Mouse (Mus musculus) gastrocnemius, adult 8-10 months (tissue): ENCODE measurements around the gene Hist2h4. TPM values are rescaled to one million over a fixed set of nuclear protein-coding genes. Genes with fewer than 3 reads are reported as not detected.
A peak's percentile ranks its signal among the peaks of the same experiment; 100 is the strongest.
"Not testable (repeated sequence)": the region's sequence is repeated elsewhere in the genome, so short reads cannot be mapped to it uniquely, and the experiment has no call there.

Experiments used
- DNase-seq, 2 experiments: peaks; one replicate each; pipeline ENCODE4 v3.0.0; 2022; ENCODE audit warnings: low spot score in 2 of 2
- microRNA-seq: library from miRNA; unstranded; fragments of <30 nt; microRNA quantifications from one replicate; pipeline ENCODE4 v1.2.0, GENCODE M21; 2022
- total RNA-seq, 4 experiments: library from RNA; stranded (reverse); gene quantifications; 2 replicates each; pipeline ENCODE4 v1.2.4; 2022

Gene Hist2h4
- total RNA-seq, 4 experiments from 2014 or later = 5.6 to 8.2 (median 6.8) TPM

DNA sequence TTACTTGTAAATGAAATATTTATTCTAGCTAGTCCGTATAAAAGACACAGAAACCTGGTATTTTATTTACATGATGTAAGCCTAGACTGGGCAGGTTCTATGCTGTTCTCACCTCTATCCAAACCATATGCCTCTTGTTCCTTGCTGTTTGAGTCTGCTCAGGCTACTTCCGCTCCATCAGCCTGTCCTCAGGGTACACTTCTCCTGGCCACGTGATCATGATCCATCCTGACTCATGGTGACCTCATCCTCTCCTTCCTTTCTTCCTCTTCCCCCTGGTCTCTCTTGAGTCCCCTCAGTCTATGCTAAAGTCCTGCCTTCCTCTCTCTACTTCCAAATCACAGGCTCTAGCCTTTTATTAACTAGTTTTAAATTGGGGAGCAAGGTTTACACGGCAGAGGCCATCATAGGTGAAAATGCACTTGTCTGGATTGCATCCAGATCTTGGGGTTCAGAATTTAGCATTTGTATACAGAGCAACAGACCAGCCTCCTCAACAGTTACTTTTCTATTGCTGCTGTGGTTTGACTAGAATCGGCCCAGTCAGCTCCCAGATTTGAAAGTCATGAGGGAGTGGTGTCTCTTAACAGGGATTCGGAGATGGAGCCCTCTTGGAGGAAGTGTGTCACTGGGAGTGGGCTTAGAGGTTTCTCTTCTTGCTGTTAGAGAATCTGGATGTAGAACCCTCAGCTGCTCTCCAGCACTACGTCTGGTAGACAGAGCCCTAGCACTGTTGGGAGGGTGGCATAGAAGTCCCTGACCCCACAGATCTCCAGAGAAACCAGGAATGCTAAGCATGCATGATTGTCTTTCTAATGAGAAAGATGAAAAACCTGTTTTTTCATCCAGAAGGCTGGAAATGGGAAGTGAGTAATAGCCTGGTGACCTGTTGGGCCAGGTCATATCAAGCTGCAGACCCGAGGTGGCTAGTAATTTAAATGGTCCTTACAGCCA is 36.1 kb downstream of the Hist2h4 start:
- no peak for DNase-seq

DNA sequence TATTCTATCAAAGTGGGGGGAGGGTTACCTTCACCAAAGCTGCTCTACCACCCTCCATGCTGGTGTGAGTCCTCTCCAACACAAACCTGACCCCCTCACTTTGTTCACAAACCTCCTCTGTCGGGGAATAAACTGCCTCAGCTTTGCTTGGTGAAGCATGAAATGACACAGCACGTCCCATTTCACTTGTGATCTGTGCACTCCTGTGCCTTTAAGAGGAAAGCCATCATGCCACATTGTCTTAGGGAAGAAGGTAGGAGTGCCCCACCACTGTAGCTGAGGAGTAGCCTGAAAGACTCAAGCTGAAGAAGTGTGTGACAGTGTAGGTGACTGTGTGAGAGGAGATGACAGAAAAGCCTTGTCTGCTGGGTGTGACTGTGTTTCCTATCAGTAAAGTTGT is 37.7 kb downstream of the Hist2h4 start:
- DNase-seq = no peak

DNA sequence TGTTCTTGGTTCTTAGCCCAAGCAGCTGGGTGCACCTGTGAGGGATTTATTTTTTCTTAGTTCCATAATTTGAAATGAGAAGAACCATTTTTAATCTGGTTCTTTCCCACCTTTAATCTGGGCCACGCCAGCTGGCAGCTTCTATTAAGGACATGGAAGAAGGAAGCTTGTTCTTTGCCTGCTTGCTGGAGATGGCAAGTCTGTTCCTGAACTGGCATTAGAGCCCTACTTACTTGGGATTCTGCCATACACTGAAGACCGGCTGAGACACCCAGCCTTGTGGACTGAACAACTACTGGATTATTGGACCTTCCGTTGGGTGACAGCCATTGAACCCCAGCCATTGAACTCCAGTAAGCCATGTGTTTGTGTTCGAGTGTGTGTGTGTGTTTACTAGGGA is 40.3 kb downstream of the Hist2h4 start:
- no peak for DNase-seq

DNA sequence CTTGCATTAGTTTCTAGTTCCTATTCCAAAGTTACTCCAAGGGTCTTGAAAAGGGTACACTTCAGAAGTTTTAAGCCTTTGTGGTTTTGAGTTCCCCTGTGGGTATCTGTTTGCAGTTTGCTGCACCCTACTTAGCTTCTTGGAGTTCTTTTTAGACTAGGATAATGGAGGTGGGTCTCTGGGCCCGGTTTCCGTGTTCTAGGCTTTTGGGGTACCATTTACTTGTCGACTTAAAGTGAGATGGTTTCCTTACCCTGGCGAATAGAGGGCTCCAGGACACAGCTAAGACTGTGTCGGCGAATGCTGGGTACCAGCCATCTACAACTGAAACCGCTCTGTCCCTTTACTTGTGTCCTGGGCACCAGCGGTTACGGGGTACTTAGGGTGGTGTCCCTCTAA is 41.5 kb downstream of the Hist2h4 start:
- DNase-seq = no peak

DNA sequence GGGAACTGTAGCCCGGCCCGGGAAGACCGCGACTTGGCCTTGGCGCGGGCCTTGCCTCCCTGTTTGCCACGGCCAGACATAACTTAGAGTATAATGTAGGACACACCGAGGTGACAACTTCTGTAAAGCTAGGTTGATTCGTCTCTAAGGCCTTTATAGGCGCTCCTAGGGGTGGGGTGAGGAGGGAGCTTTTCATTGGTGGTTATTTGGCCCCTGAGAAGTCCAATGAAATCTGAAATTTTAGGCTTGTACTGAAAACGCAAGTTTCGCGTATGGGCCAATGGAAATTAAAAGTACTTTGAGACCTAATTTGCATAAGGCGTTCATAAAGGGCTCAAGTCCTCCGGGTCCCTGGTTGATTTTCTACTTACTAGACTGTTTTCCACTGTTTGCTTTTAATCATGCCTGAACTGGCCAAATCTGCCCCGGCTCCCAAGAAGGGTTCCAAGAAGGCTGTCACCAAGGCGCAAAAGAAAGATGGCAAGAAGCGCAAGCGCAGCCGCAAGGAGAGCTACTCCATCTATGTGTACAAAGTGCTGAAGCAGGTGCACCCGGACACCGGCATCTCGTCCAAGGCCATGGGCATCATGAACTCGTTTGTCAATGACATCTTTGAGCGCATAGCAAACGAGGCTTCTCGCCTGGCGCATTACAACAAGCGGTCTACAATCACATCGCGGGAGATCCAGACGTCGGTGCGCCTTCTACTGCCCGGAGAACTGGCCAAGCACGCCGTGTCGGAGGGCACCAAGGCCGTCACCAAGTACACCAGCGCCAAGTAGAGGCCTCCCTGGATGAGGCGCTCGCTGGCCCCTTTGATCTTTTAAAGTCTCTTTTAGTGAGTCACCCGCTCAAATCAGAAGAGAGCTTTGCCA is 42.1 kb downstream of the Hist2h4 start, which contains the start of the genes Hist2h2ac and Hist2h2be:
Gene Hist2h2ac (minus strand): TSS at position 116 of the 875 bp plus-strand sequence.
Gene Hist2h2be (plus strand): TSS at position 355 of the 875 bp plus-strand sequence.
- DNase-seq = peak; percentile 72 to 75

DNA sequence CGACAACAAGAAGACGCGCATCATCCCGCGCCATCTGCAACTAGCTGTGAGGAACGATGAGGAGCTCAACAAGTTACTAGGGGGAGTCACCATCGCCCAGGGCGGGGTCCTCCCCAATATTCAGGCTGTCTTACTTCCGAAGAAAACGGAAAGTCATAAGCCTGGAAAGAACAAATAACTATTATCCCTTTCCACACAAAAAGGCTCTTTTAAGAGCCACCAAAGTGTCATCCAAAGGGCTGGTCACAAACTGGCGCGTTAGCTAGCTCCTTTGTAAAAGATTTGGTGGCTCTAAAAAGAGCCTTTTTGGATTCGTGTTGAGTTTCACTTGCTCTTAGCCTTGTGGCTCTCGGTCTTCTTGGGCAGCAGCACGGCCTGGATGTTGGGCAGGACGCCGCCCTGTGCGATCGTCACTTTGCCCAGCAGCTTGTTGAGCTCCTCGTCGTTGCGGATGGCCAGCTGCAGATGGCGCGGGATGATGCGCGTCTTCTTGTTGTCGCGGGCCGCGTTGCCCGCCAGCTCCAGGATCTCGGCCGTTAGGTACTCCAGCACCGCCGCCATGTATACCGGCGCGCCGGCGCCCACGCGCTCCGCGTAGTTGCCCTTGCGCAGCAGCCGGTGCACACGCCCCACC is 42.9 kb downstream of the Hist2h4 start:
- not testable (repeated sequence) for DNase-seq

DNA sequence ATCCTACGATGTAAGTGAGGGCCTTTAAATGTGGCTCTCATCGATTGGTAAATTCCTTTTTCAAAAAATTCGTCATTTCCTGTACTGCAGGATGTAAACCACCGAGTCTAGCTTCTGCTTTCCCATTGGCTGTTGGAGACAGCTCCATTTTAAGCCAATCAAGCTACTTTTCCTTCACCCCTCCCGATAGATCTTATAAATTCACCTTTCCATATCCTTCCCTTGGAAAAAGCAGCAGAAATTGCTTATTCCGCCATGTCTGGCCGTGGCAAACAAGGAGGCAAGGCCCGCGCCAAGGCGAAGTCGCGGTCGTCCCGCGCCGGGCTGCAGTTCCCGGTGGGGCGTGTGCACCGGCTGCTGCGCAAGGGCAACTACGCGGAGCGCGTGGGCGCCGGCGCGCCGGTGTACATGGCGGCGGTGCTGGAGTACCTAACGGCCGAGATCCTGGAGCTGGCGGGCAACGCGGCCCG is 43.4 kb downstream of the Hist2h4 start, which contains the start of the genes Bola1 and Hist2h2ab:
Gene Bola1 (minus strand): TSS at position 49 of the 470 bp plus-strand sequence.
Gene Hist2h2ab (plus strand): TSS at position 205 of the 470 bp plus-strand sequence.
- peak; percentile 41 to 64 for DNase-seq

DNA sequence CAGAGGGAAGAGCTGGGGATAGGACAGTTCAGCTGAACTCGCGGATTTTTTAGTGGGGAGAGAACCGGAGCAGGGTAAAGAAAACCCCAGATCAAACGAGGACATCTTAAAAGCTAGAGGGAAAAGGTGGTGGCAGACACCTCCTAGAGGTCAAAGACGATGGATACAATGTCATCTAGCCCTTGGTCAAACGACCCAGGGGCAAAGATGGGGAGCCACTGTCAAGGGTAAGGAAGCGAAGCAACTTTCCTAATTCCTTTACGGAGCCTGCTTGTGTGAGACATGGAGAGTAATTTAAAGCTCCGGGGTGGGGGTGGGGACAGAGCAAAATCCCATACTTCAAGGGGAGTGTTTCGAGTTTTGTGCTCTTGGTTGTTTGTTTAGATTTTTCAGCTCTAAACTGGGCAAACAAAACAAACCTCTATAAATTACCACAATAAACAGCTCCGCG is 43.9 kb downstream of the Hist2h4 start:
- no peak for DNase-seq

Small RNAs within 50 kb of the gene (microRNA-seq; reads per million reads assigned to microRNA genes)
- gene Gm44492 (not detected), gene Gm47311 (not detected), gene Gm47313 (not detected)

Other genes with a start within 250 kb of the Hist2h4 start
- 10 to 100 TPM; 11.3 to 16.8 (median 16.2) TPM for gene Vps45, start 204.8 kb downstream of the Hist2h4 start, total RNA-seq
- 10 to 100 TPM; 61.8 to 77.4 (median 75.8) TPM for gene Otud7b, start 158.8 kb downstream of the Hist2h4 start, total RNA-seq
- 1 to 10 TPM in 3 of 4 experiments, under 1 TPM in 1; 0.68 to 2.1 (median 1.3) TPM for gene Mtmr11, start 101.3 kb downstream of the Hist2h4 start, total RNA-seq
- 10 to 100 TPM in 3 of 4 experiments, 1 to 10 TPM in 1; 9.9 to 12.9 (median 11.6) TPM for gene Sf3b4, start 91.0 kb downstream of the Hist2h4 start, total RNA-seq
- gene Sv2a, start 82.2 kb downstream of the Hist2h4 start, total RNA-seq = under 1 TPM; 0.16 to 0.34 (median 0.23) TPM
- 10 to 100 TPM; 21.8 to 30.6 (median 25.6) TPM for gene Bola1, start 43.6 kb downstream of the Hist2h4 start, total RNA-seq
- gene Hist2h2ab, start 43.4 kb downstream of the Hist2h4 start, total RNA-seq = 1 to 10 TPM in 2 of 4 experiments, under 1 TPM in 1, not detected in 1; 0.65 to 2.3 (median 1.3) TPM
- gene Hist2h2ac, start 42.4 kb downstream of the Hist2h4 start, total RNA-seq = 10 to 100 TPM in 2 of 4 experiments, 1 to 10 TPM in 2; 4.4 to 13.7 (median 9.9) TPM
- 1 to 10 TPM; 4.3 to 5.9 (median 5.2) TPM for gene Hist2h2be, start 42.2 kb downstream of the Hist2h4 start, total RNA-seq
- gene Hist2h3c2, start 24.2 kb downstream of the Hist2h4 start, total RNA-seq = 1 to 10 TPM; 2.6 to 7.1 (median 4.9) TPM
- 100 to 1,000 TPM; 141 to 187 (median 153) TPM for gene Hist2h2aa2, start 23.0 kb downstream of the Hist2h4 start, total RNA-seq
- gene Hist2h2aa1, start 17.8 kb downstream of the Hist2h4 start, total RNA-seq = 1 to 10 TPM in 3 of 4 experiments, not detected in 1; 2.7 to 5.0 (median 4.8) TPM
- gene Hist2h3c1, start 16.6 kb downstream of the Hist2h4 start, total RNA-seq = not detected
- gene Hist2h3b, start 5.3 kb upstream of the Hist2h4 start, total RNA-seq = 10 to 100 TPM; 19.4 to 22.9 (median 20.8) TPM
- 10 to 100 TPM; 18.8 to 38.2 (median 24.3) TPM for gene Hist2h2bb, start 6.4 kb upstream of the Hist2h4 start, total RNA-seq
- under 1 TPM in 1 of 4 experiments, not detected in 3; 0.70 TPM for gene Fcgr1, start 30.7 kb upstream of the Hist2h4 start, total RNA-seq
- gene BC107364, start 189.0 kb upstream of the Hist2h4 start, total RNA-seq = not detected